Mouse (Mus musculus): ENCODE results near the gene Imp3. TPM values are rescaled to one million over a fixed set of nuclear protein-coding genes. Genes with fewer than 3 reads are reported as not detected.
"Not testable (repeated sequence)": the region's sequence is repeated elsewhere in the genome, so short reads cannot be mapped to it uniquely, and the experiment has no call there.

Gene Imp3
- total RNA-seq, 2 experiments from 2014 or later, result 45.6 to 46.6 TPM

GRCm38 (mm10) chr9:56915695-56916410 lies 21.4 kb upstream of the Imp3 start:
- DNase-seq, result peak in 1 of 2 experiments; percentile 77
- intact Hi-C loops (cut with DNase I), result no loop called here

- intact Hi-C loops (cut with DNase I), result no loop called here
- no peak for DNase-seq
Measured at GRCm38 (mm10) chr9:56917131-56917530, 20.1 kb upstream of the Imp3 start.

DNA sequence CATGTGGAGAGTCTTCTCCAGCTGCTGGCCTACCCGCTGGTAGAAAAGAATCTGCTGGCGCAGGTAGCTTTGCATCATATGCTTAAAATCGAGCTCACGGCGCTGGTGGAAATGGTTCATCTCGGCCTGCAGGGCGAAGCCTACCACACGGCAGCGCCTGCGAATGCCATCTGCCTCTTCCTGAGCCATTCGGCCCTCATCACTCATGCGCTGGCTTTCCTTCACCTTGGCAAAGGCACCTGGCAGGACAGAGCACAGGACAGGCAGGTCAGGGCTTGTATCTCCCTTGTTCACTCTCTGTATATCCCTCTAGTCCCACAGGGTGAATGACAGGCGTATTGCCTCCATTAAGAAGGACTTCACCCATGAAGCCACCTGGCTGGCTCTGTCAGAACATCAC lies 18.8 kb upstream of the Imp3 start:
- no peak for DNase-seq
- intact Hi-C loops (cut with DNase I), result no loop called here

DNA sequence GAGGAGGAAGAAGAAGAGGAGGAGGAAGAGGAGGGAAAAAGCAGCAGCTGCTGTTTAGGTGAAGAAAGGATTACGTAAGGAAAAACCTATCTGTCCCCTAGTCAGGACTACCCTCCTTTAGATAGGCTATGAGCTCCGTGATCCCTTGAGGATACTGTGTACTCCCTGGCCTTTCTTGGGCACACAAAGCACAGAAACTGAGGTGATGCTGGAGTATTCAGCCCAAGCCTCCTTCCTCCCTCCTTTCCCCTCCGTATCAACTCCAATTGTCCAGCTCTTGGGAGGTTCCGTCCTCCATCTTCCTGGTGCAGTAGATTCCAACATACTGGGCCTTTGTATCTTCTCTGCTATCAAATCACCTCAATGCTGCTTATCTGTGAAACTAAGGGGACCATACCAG lies 14.5 kb upstream of the Imp3 start:
- intact Hi-C loops (cut with DNase I), result no loop called here
- no peak for DNase-seq

DNA sequence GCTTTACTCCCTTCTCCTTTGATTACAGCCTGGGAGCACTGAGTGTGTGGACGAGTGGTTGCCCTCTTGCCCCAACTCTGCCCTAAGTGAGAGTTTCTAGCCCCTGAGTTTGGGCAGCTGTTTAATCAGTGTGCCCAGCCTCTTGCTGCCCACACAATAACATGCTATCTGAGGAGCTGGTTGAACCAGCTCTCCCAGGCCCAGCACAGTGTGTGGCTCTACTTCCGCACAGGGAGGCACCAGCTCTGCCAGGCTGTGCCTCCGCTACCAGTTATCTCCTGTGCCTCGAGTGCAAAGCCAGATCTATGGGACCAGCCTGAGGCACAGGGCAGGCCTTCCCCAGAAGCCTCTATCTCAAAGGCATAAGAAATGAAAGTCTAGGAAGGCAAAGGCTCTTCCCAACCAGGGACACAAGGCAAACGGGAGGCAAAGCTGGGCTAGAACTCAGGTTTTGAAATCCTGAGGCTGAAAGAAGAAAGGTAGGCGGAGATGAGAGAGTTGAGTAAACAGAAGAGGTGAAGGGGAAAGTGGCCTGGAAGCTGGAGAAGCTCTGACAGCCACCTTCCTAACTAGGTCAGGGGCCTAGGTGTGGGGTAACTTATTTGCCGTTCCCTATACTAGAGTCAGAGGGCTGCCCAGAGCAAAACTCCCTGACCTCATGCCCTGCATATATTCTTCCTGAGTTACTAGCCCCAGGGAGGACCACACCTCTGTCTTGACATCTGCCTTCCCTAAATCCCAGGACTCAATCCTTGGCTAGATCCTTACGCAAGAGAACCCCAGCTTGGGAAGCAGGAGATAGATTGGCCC lies 13.2 kb upstream of the Imp3 start:
- intact Hi-C loops (cut with DNase I), result no loop called here

GRCm38 (mm10) chr9:56924651-56925027 lies 12.6 kb upstream of the Imp3 start:
- intact Hi-C loops (cut with DNase I), result loop anchor here (5.0 kb wide), 1 partner anchor 148 kb away; the partner anchor contains the start of gene Sin3a
- peak; percentile 87 to 93 for DNase-seq

More for the DNA sequence above, 13.2 kb upstream of the Imp3 start:
- no peak for DNase-seq

- intact Hi-C loops (cut with DNase I), result loop anchor here (5.0 kb wide), 1 partner anchor 147 kb away; the partner anchor contains the start of gene Sin3a
- DNase-seq, result no peak
Measured at GRCm38 (mm10) chr9:56925291-56926024, 11.8 kb upstream of the Imp3 start.

GRCm38 (mm10) chr9:56926025-56926360 lies 11.3 kb upstream of the Imp3 start:
- intact Hi-C loops (cut with DNase I), result loop anchor here (5.0 kb wide), 1 partner anchor 146 kb away; the partner anchor contains the start of gene Sin3a

GRCm38 (mm10) chr9:56926387-56926786 lies 10.9 kb upstream of the Imp3 start:
- intact Hi-C loops (cut with DNase I), result loop anchor here (5.0 kb wide), 1 partner anchor 146 kb away; the partner anchor contains the start of gene Sin3a
- DNase-seq, result no peak

More at GRCm38 (mm10) chr9:56926025-56926360, 11.3 kb upstream of the Imp3 start:
- DNase-seq, result no peak

GRCm38 (mm10) chr9:56927191-56928012 lies 9.9 kb upstream of the Imp3 start:
- DNase-seq, result peak; percentile 59 to 66
- intact Hi-C loops (cut with DNase I), result loop anchor here (1.0 to 5.0 kb wide), 4 partner anchors 17 to 203 kb away; partner anchors contain the start of genes Man2c1 and Sin3a

DNA sequence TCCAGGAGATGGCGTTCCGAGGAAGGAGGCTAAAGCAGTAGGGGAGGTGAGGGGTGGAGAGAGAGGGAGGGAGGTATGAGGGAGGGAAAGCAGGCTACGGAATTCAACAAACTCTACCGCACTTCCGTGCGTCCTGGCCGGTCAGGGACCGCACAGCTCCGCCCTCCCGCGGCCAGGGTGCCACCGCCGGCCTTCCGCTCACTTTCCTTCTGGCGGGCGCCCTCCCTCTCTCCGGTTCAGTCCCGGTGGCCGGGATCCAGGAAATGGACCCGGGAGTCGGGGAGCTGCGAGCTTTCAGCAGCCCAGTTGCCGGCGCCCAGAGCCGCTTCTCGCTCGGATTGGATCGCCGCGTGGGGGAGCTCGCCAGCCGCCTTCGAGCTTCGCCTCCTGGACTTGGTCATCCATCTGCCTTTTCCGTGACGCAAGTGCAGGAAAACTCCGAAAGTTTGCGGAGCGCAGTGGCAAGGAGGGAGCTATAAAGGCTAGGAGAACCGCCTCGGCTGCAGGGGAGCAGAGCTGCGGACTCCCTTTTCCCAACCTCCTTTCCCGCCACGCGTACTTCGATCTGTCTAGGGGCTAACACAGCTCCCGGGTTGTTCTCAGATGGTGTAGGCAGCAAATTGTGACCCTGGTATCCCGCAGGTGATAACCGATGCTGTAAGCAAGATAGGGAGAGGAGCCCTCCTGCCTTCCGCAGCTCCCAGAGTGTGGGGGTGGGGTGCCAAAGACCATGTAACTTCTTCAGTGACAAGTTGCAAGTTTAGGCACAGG lies 9.0 kb upstream of the Imp3 start, which contains the start of gene Snx33:
Gene Snx33, minus strand, starts transcription at position 331 of the 771 bp plus-strand sequence.
- intact Hi-C loops (cut with DNase I), result loop anchor here (1.0 to 5.0 kb wide), 4 partner anchors 17 to 202 kb away; partner anchors contain the start of genes Man2c1 and Sin3a
- peak; percentile 96 for DNase-seq

DNA sequence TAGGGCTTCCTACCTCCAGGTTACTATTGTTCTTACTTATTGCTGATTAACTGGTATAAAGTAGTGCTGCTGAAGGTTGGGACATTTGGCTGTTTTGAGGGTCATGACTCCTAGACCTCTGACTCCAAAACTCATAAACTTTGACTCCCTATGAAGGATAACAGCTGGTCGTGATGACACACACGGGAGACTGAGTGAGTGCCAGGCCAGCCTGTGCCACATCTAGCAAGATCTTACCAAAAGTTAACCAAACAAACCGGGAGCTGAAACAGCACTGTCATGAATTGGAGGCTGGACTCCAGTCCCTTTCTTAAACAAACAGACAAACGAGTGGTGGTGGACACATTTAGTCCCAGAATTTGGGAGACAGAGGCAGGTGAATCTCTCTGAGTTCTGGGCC lies 7.8 kb upstream of the Imp3 start:
- intact Hi-C loops (cut with DNase I), result loop anchor here (2.0 to 5.0 kb wide), 2 partner anchors 15 to 143 kb away; partner anchors contain the start of gene Sin3a
- DNase-seq, result no peak

GRCm38 (mm10) chr9:56930556-56930955 lies 6.7 kb upstream of the Imp3 start:
- intact Hi-C loops (cut with DNase I), result loop anchor here (10.0 kb wide), 1 partner anchor 64 kb away; the partner anchor contains the start of gene Ptpn9
- DNase-seq, result no peak

DNA sequence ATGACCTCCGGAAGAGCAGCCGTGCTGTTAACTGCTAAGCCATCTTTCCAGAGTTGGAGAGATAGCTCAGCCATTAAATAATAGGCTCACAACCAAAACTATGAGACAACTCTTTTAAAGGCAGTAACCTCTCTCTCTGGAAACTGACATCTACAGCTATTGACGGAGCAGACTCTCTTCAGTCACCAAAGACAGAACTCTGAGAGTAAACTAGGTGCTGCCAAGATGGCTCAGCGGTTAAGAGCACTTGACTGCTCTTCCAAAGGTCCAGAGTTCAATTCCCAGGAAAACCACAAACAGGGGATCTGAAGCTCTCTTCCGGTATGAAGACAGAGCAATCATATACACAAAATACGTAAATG lies 433 bp upstream of the Imp3 start:
- intact Hi-C loops (cut with DNase I), result loop anchor here (10.0 kb wide), 1 partner anchor 58 kb away; the partner anchor contains the start of gene Ptpn9
- no peak for DNase-seq

- peak in 1 of 2 experiments; percentile 23 for DNase-seq
Measured at GRCm38 (mm10) chr9:56938374-56938773, 1.1 kb downstream of the Imp3 start.

GRCm38 (mm10) chr9:56947481-56947880 lies 10.2 kb downstream of the Imp3 start:
- intact Hi-C loops (cut with DNase I), result loop anchor here (2.0 kb wide), 1 partner anchor 183 kb away; the partner anchor contains the start of gene Man2c1
- DNase-seq, result peak; percentile 34 to 68

More at GRCm38 (mm10) chr9:56938374-56938773, 1.1 kb downstream of the Imp3 start:
- intact Hi-C loops (cut with DNase I), result loop anchor here (10.0 kb wide), 1 partner anchor 56 kb away; the partner anchor contains the start of gene Ptpn9

DNA sequence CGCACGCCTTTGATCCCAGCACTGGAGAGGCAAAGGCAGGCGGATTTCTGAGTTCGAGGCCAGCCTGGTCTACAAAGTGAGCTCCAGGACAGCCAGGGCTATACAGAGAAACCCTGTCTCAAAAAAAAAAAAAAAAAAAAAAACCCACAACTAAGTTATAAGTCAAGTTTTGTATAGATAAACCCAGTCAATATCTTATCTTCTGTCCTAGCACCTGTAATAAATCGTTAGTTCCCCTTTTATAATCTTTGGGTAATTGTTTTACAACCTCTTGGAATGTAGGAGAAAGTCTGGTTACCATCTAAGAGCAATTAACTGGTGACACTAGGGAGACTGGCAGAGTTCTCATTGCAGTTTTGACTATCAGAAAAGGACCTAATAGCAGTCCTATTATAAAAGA lies 11.4 kb downstream of the Imp3 start:
- DNase-seq; intact Hi-C loops (cut with DNase I): not testable (repeated sequence)

DNA sequence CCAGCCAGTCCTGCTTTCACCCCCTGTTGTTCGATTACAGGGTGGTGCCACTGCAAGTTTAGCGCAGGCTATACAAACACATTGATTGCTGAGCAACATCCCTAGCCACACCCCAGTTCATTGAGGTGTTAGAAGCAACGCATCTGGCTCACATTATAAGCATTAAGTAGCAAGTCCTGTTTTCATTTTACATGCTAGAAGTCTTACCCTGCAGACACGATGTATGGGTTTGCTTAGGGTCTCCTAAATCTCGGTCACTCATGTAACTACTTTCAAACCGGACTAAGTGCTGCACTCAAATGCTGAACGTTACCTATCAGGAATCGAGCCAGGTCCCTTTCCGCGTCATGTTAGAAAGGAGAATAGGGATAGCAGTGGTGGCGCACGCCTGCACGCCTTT lies 12.5 kb downstream of the Imp3 start:
- intact Hi-C loops (cut with DNase I), result loop anchor here (2.0 to 5.0 kb wide), 2 partner anchors 45 to 123 kb away; partner anchors contain the start of genes Ptpn9 and Sin3a
- DNase-seq, result peak in 1 of 2 experiments; percentile 12
